Mouse (Mus musculus) liver, postnatal 0 days (tissue): ENCODE results near the gene Mlxipl.

Experiments
- CTCF ChIP-seq: sonication (generic); IDR thresholded peaks from 2 replicates; pipeline ENCODE4 v1.5.1; 2016; ENCODE audit warnings: antibody characterized with exemption, low read depth
- EP300 ChIP-seq: IDR thresholded peaks from 2 replicates; pipeline ENCODE4 v1.6.1; 2016; ENCODE audit warnings: antibody characterized with exemption, low read depth, mild to moderate bottlenecking

GRCm38 (mm10) chr5:135076368-135076767 lies 13.3 kb upstream of the Mlxipl start:
- TF ChIP-seq EP300 (no peak), CTCF (no peak)
